Mouse (Mus musculus): ENCODE measurements at regions not wholly inside any gene's neighbourhood (a gene's known extent, or its start where the extent isn't known, plus 50 kb on each side); places are given as distances from the start of the nearest gene placed in this dataset.

DNA sequence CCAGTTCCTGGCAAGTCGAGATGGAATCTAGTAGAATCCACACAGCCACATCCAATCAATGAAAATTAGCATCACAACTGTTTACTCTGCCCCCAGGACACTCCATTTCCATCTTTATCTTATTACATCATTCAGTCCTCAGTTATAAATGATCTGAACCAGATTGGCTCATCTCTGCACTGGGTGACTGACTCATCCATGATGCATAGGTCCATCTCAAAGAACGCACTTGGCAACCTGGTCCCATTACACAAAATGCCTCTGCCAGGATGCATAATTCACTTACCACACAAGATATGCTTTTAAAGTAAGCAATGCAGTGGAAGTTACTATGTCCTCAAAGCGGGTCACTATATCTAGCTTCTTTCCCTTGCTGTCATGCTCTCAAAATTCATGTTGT is 110.0 kb upstream of the Gria1 start:
- in situ Hi-C loops (cut with MboI, MseI) = no loop called here

DNA sequence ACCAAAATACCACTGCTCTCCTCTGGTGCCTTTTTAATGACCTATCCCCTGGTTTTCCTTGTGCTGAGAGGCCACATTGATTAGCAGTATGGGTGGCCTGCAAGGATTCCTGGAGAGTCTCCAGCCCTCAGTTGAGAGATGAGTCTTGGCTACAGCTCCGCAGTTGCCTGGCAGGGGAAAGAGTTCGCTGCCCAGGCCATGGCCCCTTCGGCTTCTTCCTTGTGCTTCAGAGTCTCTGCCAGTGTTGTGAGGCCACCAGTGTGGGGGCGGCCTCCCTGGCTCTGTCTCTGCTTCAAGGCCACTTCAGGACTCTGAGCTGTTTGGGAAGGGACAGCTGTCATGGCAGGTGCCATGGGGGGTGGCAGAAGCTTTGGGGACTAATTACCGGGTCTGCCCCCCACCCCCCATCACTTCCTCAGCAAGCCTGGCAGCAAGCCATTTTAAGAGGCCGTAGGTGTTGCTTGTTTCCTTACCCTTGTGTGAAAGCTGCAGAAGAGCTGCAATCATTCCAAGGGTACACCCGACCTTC is 85.8 kb upstream of the Gria1 start:
- in situ Hi-C loops (cut with MboI, MseI) = no loop called here

DNA sequence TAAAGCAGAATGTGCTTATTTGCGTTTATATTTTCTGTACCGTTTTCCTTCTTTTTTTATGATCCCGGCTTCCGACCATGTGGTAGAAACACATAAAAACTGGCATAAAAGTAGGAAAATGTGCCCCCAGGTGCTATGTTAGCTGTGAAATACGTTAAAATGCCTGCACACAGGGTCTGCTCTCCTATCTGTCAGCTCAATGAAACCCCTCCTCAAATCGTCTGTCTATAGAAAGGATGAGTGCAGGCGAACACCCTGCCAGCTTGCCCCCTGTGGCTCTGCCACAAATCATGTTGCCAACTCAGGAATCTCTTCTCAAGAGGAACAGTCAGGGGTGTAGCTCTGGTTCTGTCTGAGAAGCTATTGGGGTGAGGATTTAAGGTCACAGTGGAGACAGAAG is 78.4 kb upstream of the Gria1 start:
- in situ Hi-C loops (cut with MboI, MseI) = no loop called here

DNA sequence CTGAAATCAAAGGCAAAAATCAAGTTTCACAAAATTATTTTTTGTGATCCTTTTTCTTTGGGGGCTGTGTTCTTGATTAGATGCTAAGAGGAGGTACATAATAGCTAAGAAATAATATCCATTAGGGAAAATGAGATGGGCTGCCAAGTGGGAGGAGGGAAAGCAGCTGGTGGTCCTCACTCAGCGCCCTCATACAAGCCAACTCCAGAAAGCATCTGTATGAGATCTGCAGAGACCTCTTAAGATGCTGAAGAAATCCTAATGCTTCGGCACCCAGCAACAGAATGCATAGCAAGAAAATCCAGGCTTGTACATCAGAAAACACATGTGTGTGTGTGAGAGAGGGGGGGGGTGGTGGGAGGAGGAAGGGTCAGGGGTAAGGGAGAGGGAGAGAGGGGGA is 58.8 kb upstream of the Gria1 start:
- in situ Hi-C loops (cut with MboI, MseI) = no loop called here

DNA sequence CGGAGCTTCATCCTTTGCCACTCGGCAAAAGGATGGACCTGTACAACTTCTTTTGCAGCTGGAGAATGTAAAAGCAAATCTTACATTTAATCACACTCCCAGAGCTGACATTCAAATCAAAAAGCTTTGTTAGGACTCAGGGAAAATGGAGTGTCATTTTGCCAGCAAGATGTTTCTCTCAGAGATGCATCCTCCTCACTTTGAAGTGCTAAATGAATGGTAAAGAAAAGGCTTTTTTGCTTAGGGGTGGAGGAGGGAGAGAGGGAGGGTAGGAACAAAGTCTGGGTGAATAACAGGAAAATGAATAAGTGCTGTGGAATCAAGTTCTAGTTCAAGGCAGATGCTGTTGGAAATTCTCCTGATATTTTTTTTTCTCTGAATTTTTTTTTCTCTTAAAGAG is 53.4 kb upstream of the Gria1 start:
- in situ Hi-C loops (cut with MboI, MseI) = no loop called here

Measured in T-helper 2 cell (primary cell).